Mouse (Mus musculus): ENCODE measurements around the gene Lrrfip2. TPM values are rescaled to one million over a fixed set of nuclear protein-coding genes. Genes with fewer than 3 reads are reported as not detected.

Gene Lrrfip2
- total RNA-seq, 1 experiment = 33.0 TPM

DNA sequence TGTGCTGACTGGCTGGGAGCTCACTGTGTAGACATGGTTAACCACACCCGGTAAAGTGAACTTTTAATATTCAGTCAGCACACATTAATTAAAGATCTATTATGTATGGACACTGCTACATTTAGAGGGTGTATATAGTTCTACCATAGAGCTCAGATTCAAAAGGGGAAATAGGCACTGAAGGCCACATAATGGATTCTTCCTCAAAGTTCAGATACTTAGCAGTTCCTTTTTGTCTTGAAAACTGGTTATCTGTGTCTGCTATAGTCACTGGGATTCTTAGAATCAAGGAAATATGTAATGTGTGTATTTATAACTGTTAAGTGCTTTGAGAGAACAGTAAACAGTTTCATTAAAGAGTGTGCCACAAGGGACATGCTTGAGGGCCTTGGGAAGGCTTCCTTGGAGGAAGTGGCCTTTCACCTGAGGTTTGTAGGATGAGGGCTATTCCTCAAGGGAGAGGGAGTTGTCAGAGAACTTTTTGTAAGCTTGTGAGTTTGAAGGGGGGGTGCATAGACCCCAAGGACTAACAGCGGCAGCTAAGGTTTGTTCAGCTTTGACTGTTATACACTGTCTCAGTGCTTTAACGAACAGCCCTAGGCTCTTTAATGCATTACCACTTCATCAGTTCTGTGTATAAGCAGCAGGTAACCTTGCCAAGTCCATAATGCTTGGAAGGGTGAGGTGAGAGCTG lies 28.3 kb downstream of the Lrrfip2 start:
- Histone ChIP-seq H3K9ac (ENCODE audit: insufficient read depth, low read depth, low read length, poor library complexity, severe bottlenecking) (no peak overlapping the region), H3K36me3 (ENCODE audit: control insufficient read depth, insufficient read depth, low read length, poor library complexity, severe bottlenecking) (no peaks in the 10 kb centered on the region), H3K4me3 (ENCODE audit: insufficient read depth in 1 of 2, low read depth in 1 of 2, low read length in 2 of 2, poor library complexity in 1 of 2, severe bottlenecking in 1 of 2) (no peak overlapping the region), H3K27ac (ENCODE audit: insufficient read depth, low read depth, low read length, poor library complexity, severe bottlenecking) (no peak overlapping the region), H3K4me1 (ENCODE audit: control insufficient read depth in 2 of 2, insufficient read depth in 2 of 2, low read length in 2 of 2, poor library complexity in 1 of 2) (peaks cover 0 to 3% of the 10 kb centered on the region in 2 experiments; a peak in 1 of 4 replicates), H3K9me3 (ENCODE audit: control insufficient read depth, insufficient read depth, low read depth, low read length) (no peaks in the 10 kb centered on the region)
- in situ Hi-C loops (cut with MboI; ENCODE audit: low sequenced_read_pairs in 2 of 2, unreplicated experiment in 2 of 2) = no loop called here
- no peak for DNase-seq (ENCODE audit: low read depth, low spot score)
- no peak for TF ChIP-seq CHD2 (IDR thresholded peaks at IDR 0.05; ENCODE audit: low read depth, low read length)
- no peak for TF ChIP-seq HCFC1 (IDR thresholded peaks at IDR 0.05; ENCODE audit: borderline replicate concordance, insufficient read depth, low read length)
- TF ChIP-seq ZNF384 (IDR thresholded peaks at IDR 0.05; ENCODE audit: low read depth, low read length) = no peak
- TF ChIP-seq MAFK (IDR thresholded peaks at IDR 0.05; ENCODE audit: insufficient read depth, low read depth, low read length) = no peak
- TF ChIP-seq ZC3H11A (IDR thresholded peaks at IDR 0.05; ENCODE audit: borderline replicate concordance, low read depth, low read length) = no peak

- TF ChIP-seq CHD2 (IDR thresholded peaks at IDR 0.05; ENCODE audit: low read depth, low read length) (no peak), HCFC1 (IDR thresholded peaks at IDR 0.05; ENCODE audit: borderline replicate concordance, insufficient read depth, low read length) (no peak), MAFK (IDR thresholded peaks at IDR 0.05; ENCODE audit: insufficient read depth, low read depth, low read length) (no peak), ZC3H11A (IDR thresholded peaks at IDR 0.05; ENCODE audit: borderline replicate concordance, low read depth, low read length) (no peak), ZNF384 (IDR thresholded peaks at IDR 0.05; ENCODE audit: low read depth, low read length) (no peak)
- in situ Hi-C loops (cut with MboI; ENCODE audit: low sequenced_read_pairs in 2 of 2, unreplicated experiment in 2 of 2) = no loop called here
- H3K27ac ChIP-seq (ENCODE audit: insufficient read depth, low read depth, low read length, poor library complexity, severe bottlenecking) = no peak overlapping the region
Observed at GRCm38 (mm10) chr9:111146216-111146798, 28.9 kb downstream of the Lrrfip2 start.

DNA sequence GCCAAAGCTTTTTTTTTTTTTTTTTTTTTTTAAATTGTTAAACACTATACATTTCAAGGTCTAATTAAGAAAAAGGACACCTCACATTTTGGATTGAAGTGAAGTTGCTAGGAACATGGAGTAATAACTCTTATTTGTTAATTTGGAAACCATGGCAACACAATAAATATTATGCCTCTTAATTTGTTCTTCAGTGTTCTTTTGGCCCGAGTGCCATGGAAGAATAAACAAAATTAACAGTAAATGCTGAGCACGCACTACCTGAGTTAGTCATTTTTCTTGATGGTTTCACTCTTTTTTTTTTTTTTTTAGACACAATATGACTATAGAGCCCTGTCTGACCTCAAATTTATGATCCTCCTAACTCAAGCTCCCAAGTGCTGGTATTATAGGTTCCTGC lies 30.6 kb downstream of the Lrrfip2 start:
- in situ Hi-C loops (cut with MboI; ENCODE audit: low sequenced_read_pairs in 2 of 2, unreplicated experiment in 2 of 2) = no loop called here
- Histone ChIP-seq H3K4me1 (ENCODE audit: control insufficient read depth in 2 of 2, insufficient read depth in 2 of 2, low read length in 2 of 2, poor library complexity in 1 of 2) (peaks cover 0 to 3% of the 10 kb centered on the region in 2 experiments; a peak in 1 of 4 replicates), H3K27ac (ENCODE audit: insufficient read depth, low read depth, low read length, poor library complexity, severe bottlenecking) (no peak overlapping the region), H3K4me3 (ENCODE audit: insufficient read depth in 1 of 2, low read depth in 1 of 2, low read length in 2 of 2, poor library complexity in 1 of 2, severe bottlenecking in 1 of 2) (no peak overlapping the region), H3K9me3 (ENCODE audit: control insufficient read depth, insufficient read depth, low read depth, low read length) (no peaks in the 10 kb centered on the region), H3K9ac (ENCODE audit: insufficient read depth, low read depth, low read length, poor library complexity, severe bottlenecking) (no peak overlapping the region), H3K36me3 (ENCODE audit: control insufficient read depth, insufficient read depth, low read length, poor library complexity, severe bottlenecking) (no peaks in the 10 kb centered on the region)
- no peak for TF ChIP-seq ZNF384 (IDR thresholded peaks at IDR 0.05; ENCODE audit: low read depth, low read length)
- no peak for TF ChIP-seq MAFK (IDR thresholded peaks at IDR 0.05; ENCODE audit: insufficient read depth, low read depth, low read length)
- no peak for TF ChIP-seq ZC3H11A (IDR thresholded peaks at IDR 0.05; ENCODE audit: borderline replicate concordance, low read depth, low read length)
- no peak for TF ChIP-seq HCFC1 (IDR thresholded peaks at IDR 0.05; ENCODE audit: borderline replicate concordance, insufficient read depth, low read length)
- TF ChIP-seq CHD2 (IDR thresholded peaks at IDR 0.05; ENCODE audit: low read depth, low read length) = no peak
- no peak for DNase-seq (ENCODE audit: low read depth, low spot score)

More at GRCm38 (mm10) chr9:111146216-111146798, 28.9 kb downstream of the Lrrfip2 start:
- Histone ChIP-seq H3K4me1 (ENCODE audit: control insufficient read depth in 2 of 2, insufficient read depth in 2 of 2, low read length in 2 of 2, poor library complexity in 1 of 2) (peaks cover 0 to 3% of the 10 kb centered on the region in 2 experiments; a peak in 1 of 4 replicates), H3K9me3 (ENCODE audit: control insufficient read depth, insufficient read depth, low read depth, low read length) (no peaks in the 10 kb centered on the region), H3K4me3 (ENCODE audit: insufficient read depth in 1 of 2, low read depth in 1 of 2, low read length in 2 of 2, poor library complexity in 1 of 2, severe bottlenecking in 1 of 2) (no peak overlapping the region), H3K36me3 (ENCODE audit: control insufficient read depth, insufficient read depth, low read length, poor library complexity, severe bottlenecking) (no peaks in the 10 kb centered on the region), H3K9ac (ENCODE audit: insufficient read depth, low read depth, low read length, poor library complexity, severe bottlenecking) (no peak overlapping the region)
- no peak for DNase-seq (ENCODE audit: low read depth, low spot score)

DNA sequence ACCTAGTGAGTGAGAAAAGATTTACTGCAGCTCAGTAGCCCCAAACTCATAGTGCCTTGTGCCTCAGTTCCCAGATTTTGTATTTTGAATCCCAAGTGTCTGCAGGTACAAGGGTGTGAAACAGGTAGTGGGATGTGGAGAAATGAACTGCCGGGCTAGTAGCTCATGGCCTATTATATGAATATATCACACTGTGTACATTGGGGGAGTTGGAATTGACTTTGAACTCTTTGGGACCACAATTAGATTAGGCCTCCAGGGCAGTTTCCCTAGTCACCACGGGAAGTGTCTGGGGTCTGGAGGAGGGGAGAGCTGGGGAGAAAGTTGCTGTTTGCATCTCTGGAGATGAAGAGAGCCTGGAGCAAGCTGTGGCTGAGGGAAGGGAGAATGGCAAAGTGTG lies 31.0 kb downstream of the Lrrfip2 start:
- no peak overlapping the region for H3K4me3 ChIP-seq (ENCODE audit: insufficient read depth in 1 of 2, low read depth in 1 of 2, low read length in 2 of 2, poor library complexity in 1 of 2, severe bottlenecking in 1 of 2)
- H3K27ac ChIP-seq (ENCODE audit: insufficient read depth, low read depth, low read length, poor library complexity, severe bottlenecking) = no peak overlapping the region
- in situ Hi-C loops (cut with MboI; ENCODE audit: low sequenced_read_pairs in 2 of 2, unreplicated experiment in 2 of 2) = no loop called here
- no peak overlapping the region for H3K9ac ChIP-seq (ENCODE audit: insufficient read depth, low read depth, low read length, poor library complexity, severe bottlenecking)
- H3K4me1 ChIP-seq (ENCODE audit: control insufficient read depth in 2 of 2, insufficient read depth in 2 of 2, low read length in 2 of 2, poor library complexity in 1 of 2) = peaks cover 0 to 3% of the 10 kb centered on the region in 2 experiments; a peak in 1 of 4 replicates
- TF ChIP-seq MAFK (IDR thresholded peaks at IDR 0.05; ENCODE audit: insufficient read depth, low read depth, low read length) (no peak), CHD2 (IDR thresholded peaks at IDR 0.05; ENCODE audit: low read depth, low read length) (no peak), ZNF384 (IDR thresholded peaks at IDR 0.05; ENCODE audit: low read depth, low read length) (no peak), ZC3H11A (IDR thresholded peaks at IDR 0.05; ENCODE audit: borderline replicate concordance, low read depth, low read length) (no peak), HCFC1 (IDR thresholded peaks at IDR 0.05; ENCODE audit: borderline replicate concordance, insufficient read depth, low read length) (no peak)
- no peaks in the 10 kb centered on the region for H3K36me3 ChIP-seq (ENCODE audit: control insufficient read depth, insufficient read depth, low read length, poor library complexity, severe bottlenecking)
- no peak for DNase-seq (ENCODE audit: low read depth, low spot score)
- no peaks in the 10 kb centered on the region for H3K9me3 ChIP-seq (ENCODE audit: control insufficient read depth, insufficient read depth, low read depth, low read length)
